Mouse (Mus musculus): ENCODE results near the gene Ttc4.

The Ttc4 gene

GRCm38 (mm10) chr4:106650833-106651527 lies 27.8 kb downstream of the Ttc4 start, which contains the start of gene Pars2:
Gene Pars2, plus strand, starts transcription at chr4:106651069.
- peak; percentile 97 for DNase-seq (ENCODE audit: low read depth, low spot score)

- no peak for DNase-seq (ENCODE audit: low read depth, low spot score)
Observed at GRCm38 (mm10) chr4:106647137-106647536, 31.6 kb downstream of the Ttc4 start.

- DNase-seq (ENCODE audit: low read depth, low spot score): no peak
Observed at GRCm38 (mm10) chr4:106645797-106646196, 32.9 kb downstream of the Ttc4 start.

GRCm38 (mm10) chr4:106644218-106644610 lies 34.5 kb downstream of the Ttc4 start:
- peak; percentile 64 for DNase-seq (ENCODE audit: low read depth, low spot score)

GRCm38 (mm10) chr4:106643483-106644217 lies 35.1 kb downstream of the Ttc4 start:
- DNase-seq (ENCODE audit: low read depth, low spot score): no peak

- DNase-seq (ENCODE audit: low read depth, low spot score): no peak
Observed at GRCm38 (mm10) chr4:106634086-106634479, 44.7 kb downstream of the Ttc4 start.

- no peak for DNase-seq (ENCODE audit: low read depth, low spot score)
Observed at GRCm38 (mm10) chr4:106633281-106634085, 45.3 kb downstream of the Ttc4 start.

GRCm38 (mm10) chr4:106632313-106632712 lies 46.4 kb downstream of the Ttc4 start:
- DNase-seq (ENCODE audit: low read depth, low spot score): no peak

GRCm38 (mm10) chr4:106630333-106631220 lies 48.2 kb downstream of the Ttc4 start:
- DNase-seq (ENCODE audit: low read depth, low spot score): peak; percentile 52

- DNase-seq (ENCODE audit: low read depth, low spot score): no peak
Observed at GRCm38 (mm10) chr4:106629374-106629773, 49.4 kb downstream of the Ttc4 start.

- DNase-seq (ENCODE audit: low read depth, low spot score): no peak
Observed at GRCm38 (mm10) chr4:106628650-106629360, 49.9 kb downstream of the Ttc4 start.

- no peak for DNase-seq (ENCODE audit: low read depth, low spot score)
Observed at GRCm38 (mm10) chr4:106627809-106628208, 50.9 kb downstream of the Ttc4 start.

- no peak for DNase-seq (ENCODE audit: low read depth, low spot score)
Observed at GRCm38 (mm10) chr4:106624271-106624670, 54.5 kb downstream of the Ttc4 start.

- no peak for DNase-seq (ENCODE audit: low read depth, low spot score)
Observed at GRCm38 (mm10) chr4:106622712-106623111, 56.0 kb downstream of the Ttc4 start.

GRCm38 (mm10) chr4:106622030-106622493 lies 56.7 kb downstream of the Ttc4 start, which contains the start of gene Ttc22:
Gene Ttc22, plus strand, starts transcription at chr4:106622432.
- DNase-seq (ENCODE audit: low read depth, low spot score): peak; percentile 25

GRCm38 (mm10) chr4:106621428-106621827 lies 57.3 kb downstream of the Ttc4 start:
- no peak for DNase-seq (ENCODE audit: low read depth, low spot score)

- DNase-seq (ENCODE audit: low read depth, low spot score): no peak
Observed at GRCm38 (mm10) chr4:106618898-106619297, 59.8 kb downstream of the Ttc4 start.

- no peak for DNase-seq (ENCODE audit: low read depth, low spot score)
Observed at GRCm38 (mm10) chr4:106617056-106617455, 61.7 kb downstream of the Ttc4 start, which contains the start of gene Lexm. Gene Lexm, minus strand, starts transcription at chr4:106617241.

- DNase-seq (ENCODE audit: low read depth, low spot score): no peak
Observed at GRCm38 (mm10) chr4:106615637-106616036, 63.1 kb downstream of the Ttc4 start.

GRCm38 (mm10) chr4:106614881-106615280 lies 63.9 kb downstream of the Ttc4 start:
- no peak for DNase-seq (ENCODE audit: low read depth, low spot score)

Measured in skeletal muscle tissue, adult 2 months (tissue).